Mouse (Mus musculus) E14TG2a.4 (cell line): Measurements from ENCODE around the gene Dctn2.

ENCODE experiments used
- H3K27me3 ChIP-seq: 2 replicates; pipeline ENCODE4 v1.6.1; 2014; ENCODE audit warnings: low read length, control low read depth; ENCODE audit not compliant: insufficient read depth
- H3K36me3 ChIP-seq: 2 replicates; pipeline ENCODE4 v1.6.1; 2014; ENCODE audit warnings: low read length, control low read depth; ENCODE audit not compliant: insufficient read depth
- H3K4me1 ChIP-seq: replicated peaks from 2 replicates; pipeline ENCODE4 v1.6.1; 2014; ENCODE audit warnings: low read depth, low read length, control low read depth
- H3K4me3 ChIP-seq: replicated peaks from 2 replicates; pipeline ENCODE4 v1.5.1; 2014; ENCODE audit warnings: mild to moderate bottlenecking, low read length
- H3K9me3 ChIP-seq: 2 replicates; pipeline ENCODE4 v1.6.1; 2014; ENCODE audit warnings: low read length, control low read depth
- CTCF ChIP-seq: conservative IDR thresholded peaks from 2 replicates; pipeline ENCODE4 v1.5.1; 2014; ENCODE audit warnings: low read length
- NANOG ChIP-seq: IDR thresholded peaks from 2 replicates; pipeline ENCODE4 v1.6.1; 2014; ENCODE audit warnings: borderline replicate concordance, low read length, mixed read lengths
- POU5F1 ChIP-seq: IDR thresholded peaks from 2 replicates; pipeline ENCODE4 v1.6.1; 2014; ENCODE audit warnings: low read length, borderline replicate concordance

Dctn2 gene

GRCm38 (mm10) chr10:127289573-127290191, 23.5 kb downstream of the Dctn2 start:
- TF ChIP-seq NANOG (no peak), POU5F1 (no peak), CTCF (no peak)
- H3K4me1 ChIP-seq: peaks cover 74% of the 10 kb centered on the region
- H3K4me3 ChIP-seq: peak overlapping the region; percentile 86
- H3K9me3 ChIP-seq: no peaks in the 10 kb centered on the region
- H3K36me3 ChIP-seq: peaks cover 61% of the 10 kb centered on the region
- H3K27me3 ChIP-seq: no peaks in the 10 kb centered on the region

GRCm38 (mm10) chr10:127290307-127290929, 24.2 kb downstream of the Dctn2 start:
- TF ChIP-seq CTCF (no peak), NANOG (no peak), POU5F1 (no peak)
- Histone ChIP-seq H3K27me3 (no peaks in the 10 kb centered on the region), H3K9me3 (no peaks in the 10 kb centered on the region), H3K4me3 (peak overlapping the region; percentile 86), H3K4me1 (peaks cover 74% of the 10 kb centered on the region), H3K36me3 (peaks cover 61% of the 10 kb centered on the region)

GRCm38 (mm10) chr10:127290930-127291880, 25.0 kb downstream of the Dctn2 start:
- H3K36me3 ChIP-seq: peaks cover 61% of the 10 kb centered on the region
- TF ChIP-seq NANOG: no peak
- no peak for TF ChIP-seq POU5F1
- TF ChIP-seq CTCF: no peak
- H3K4me3 ChIP-seq: peak overlapping the region; percentile 86
- H3K9me3 ChIP-seq: no peaks in the 10 kb centered on the region
- H3K4me1 ChIP-seq: peaks cover 72% of the 10 kb centered on the region
- no peaks in the 10 kb centered on the region for H3K27me3 ChIP-seq

GRCm38 (mm10) chr10:127291881-127292638, 25.9 kb downstream of the Dctn2 start:
- Histone ChIP-seq H3K4me1 (peaks cover 70% of the 10 kb centered on the region), H3K9me3 (no peaks in the 10 kb centered on the region), H3K4me3 (peak overlapping the region; percentile 86), H3K27me3 (no peaks in the 10 kb centered on the region), H3K36me3 (peaks cover 60% of the 10 kb centered on the region)
- TF ChIP-seq POU5F1 (no peak), CTCF (no peak), NANOG (no peak)

GRCm38 (mm10) chr10:127292987-127293538, 26.9 kb downstream of the Dctn2 start:
- H3K36me3 ChIP-seq: peaks cover 63% of the 10 kb centered on the region
- no peaks in the 10 kb centered on the region for H3K27me3 ChIP-seq
- TF ChIP-seq POU5F1 (no peak), NANOG (no peak), CTCF (no peak)

GRCm38 (mm10) chr10:127293590-127294113, 27.5 kb downstream of the Dctn2 start:
- H3K9me3 ChIP-seq: no peaks in the 10 kb centered on the region
- H3K27me3 ChIP-seq: no peaks in the 10 kb centered on the region
- H3K36me3 ChIP-seq: peaks cover 69% of the 10 kb centered on the region
- TF ChIP-seq CTCF (no peak), POU5F1 (no peak), NANOG (no peak)
- peaks cover 64% of the 10 kb centered on the region for H3K4me1 ChIP-seq
- H3K4me3 ChIP-seq: no peak overlapping the region

More at GRCm38 (mm10) chr10:127292987-127293538, 26.9 kb downstream of the Dctn2 start:
- no peak overlapping the region for H3K4me3 ChIP-seq
- H3K4me1 ChIP-seq: peaks cover 66% of the 10 kb centered on the region
- no peaks in the 10 kb centered on the region for H3K9me3 ChIP-seq

GRCm38 (mm10) chr10:127294895-127295510, 28.8 kb downstream of the Dctn2 start:
- no peaks in the 10 kb centered on the region for H3K27me3 ChIP-seq
- no peak for TF ChIP-seq NANOG
- no peak for TF ChIP-seq POU5F1
- no peak for TF ChIP-seq CTCF
- peaks cover 82% of the 10 kb centered on the region for H3K36me3 ChIP-seq
- no peaks in the 10 kb centered on the region for H3K9me3 ChIP-seq
- H3K4me3 ChIP-seq: no peak overlapping the region
- peaks cover 61% of the 10 kb centered on the region for H3K4me1 ChIP-seq
